Mouse (Mus musculus) layer of hippocampus, adult 8-10 months (tissue): ENCODE data around the gene Nrros. TPM values are rescaled to one million over a fixed set of nuclear protein-coding genes. Genes with fewer than 3 reads are reported as not detected.

Source experiments
- DNase-seq, 2 experiments: peaks; one replicate each; pipeline ENCODE4 v3.0.0; 2022; ENCODE audit warnings: low spot score in 2 of 2
- total RNA-seq, 4 experiments: library from RNA; stranded (reverse); gene quantifications; 2 replicates each; pipeline ENCODE4 v1.2.4; 2022

Nrros gene
- total RNA-seq, 4 experiments from 2014 or later, result 9.6 to 16.2 (median 11.9) TPM

DNA sequence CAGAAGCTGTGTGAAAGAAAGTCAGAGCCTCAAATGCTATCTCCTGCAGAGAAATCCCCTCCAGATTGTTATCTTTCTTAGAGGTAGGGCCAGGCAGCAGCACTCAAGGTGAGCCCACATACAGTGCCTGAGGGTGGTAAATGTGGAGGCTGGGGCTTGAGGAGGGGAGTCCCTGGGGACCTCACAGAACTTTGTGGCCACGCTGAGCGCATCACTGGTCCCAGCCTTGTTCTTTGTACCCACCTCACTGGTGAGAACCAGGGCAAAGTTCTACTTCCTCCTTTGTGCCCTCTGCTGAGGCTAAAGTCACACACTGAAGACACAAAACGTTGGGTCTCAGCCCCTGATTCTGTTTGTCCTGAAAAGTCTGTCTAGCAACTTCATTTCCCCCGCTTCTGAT lies 2.0 kb downstream of the Nrros start:
- no peak for DNase-seq

DNA sequence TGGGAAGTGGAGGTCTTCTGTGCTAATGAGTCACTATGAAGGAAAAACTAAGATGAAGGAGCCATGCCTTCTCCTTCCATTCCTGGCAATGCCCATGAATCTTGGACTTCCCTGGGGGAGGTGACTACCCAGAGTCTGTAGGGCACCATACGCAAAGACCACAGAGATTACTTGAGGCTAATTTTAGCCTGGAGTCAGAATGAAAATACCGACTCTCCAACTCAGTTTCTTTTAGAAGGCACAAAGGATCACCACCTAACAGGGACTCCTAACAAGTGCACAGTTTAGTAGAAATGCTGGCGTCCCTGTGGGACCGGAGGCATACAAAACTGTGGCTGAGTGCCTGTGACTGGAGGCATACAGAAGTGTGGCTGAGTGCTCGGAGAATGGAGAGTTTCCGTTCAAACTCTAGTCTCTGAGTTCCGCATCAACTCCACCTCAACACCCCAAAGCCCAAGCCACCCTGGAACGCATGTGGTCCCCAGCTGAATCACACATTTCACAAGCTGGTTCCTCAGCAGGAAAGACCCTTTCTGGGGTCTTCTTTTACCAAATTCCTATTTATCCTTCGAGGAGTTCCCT lies 4.6 kb downstream of the Nrros start:
- no peak for DNase-seq

DNA sequence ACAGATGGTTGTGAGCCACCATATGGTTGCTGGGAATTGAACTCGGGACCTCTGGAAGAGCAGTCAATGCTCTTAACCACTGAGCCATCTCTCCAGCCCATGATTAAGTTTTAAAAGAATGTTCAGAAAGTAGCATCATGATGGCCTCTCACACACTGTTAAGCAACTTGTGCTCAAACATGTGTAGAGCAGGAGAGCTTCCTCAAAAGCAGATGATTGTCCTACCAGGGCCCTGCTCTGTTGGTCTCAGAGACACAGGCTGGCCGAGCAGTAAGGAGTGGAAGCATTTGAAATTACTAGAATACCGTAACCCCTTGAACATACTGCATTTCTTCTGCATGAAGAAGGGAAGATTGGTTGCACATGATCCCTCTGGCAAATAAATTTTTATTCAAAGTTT lies 6.4 kb downstream of the Nrros start:
- DNase-seq, result no peak

DNA sequence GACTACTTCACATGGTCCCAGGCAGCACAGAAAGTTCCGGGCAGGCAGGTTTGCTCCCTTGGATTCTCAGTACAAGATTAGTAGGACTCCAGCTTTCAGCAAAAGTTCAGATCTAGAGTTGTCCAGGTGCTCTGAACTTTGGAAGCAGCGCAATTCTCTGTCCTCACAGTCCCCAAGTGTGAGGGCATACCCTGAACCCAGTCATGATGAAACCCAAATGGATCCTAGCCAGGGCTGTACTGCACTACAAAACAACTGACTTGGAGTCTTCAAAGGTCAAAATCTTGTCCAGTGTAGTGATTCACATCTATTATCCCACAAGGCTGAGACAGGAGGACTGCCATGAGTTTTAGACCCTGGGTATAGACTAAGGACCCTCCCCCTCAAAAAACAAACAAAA lies 8.0 kb downstream of the Nrros start:
- no peak for DNase-seq

DNA sequence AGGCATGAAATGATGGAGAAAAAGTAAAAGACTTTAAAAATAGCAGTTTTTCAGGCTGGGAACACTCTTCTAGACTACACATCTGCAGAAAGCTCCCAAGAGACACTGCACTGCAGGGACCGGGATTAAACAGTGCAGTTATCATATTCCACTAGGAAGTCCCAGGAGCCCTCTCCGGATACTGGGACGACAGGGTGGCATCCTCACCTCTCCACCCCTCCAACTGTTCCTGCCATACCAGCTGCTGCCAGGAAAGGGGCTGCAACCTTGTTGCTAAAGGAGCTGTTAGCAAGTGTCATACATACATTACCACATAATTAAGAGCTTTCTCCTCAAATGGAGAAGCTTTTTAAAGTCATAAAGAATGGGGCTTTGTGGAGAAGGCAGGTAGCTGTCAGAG lies 8.7 kb downstream of the Nrros start:
- no peak for DNase-seq

DNA sequence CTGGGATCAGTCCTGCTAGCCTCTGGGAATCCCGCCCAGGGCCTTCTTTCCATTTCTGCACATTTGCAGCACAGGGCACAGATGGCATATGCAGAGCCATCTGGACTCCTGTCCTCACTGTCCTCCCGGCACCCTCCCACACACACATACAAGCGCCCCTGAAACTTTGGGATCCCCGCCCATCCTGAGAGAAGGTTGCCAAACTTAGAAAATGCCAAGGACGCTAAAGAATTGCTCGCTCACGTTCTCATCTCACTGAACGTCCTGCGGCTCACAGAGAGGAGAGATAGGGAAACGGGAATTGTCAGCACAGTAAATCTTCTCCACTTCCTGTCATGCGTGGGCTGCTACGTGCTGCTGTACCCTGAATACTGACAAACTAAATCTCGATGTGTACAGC lies 11.0 kb downstream of the Nrros start:
- DNase-seq, result peak; percentile 70 to 84

DNA sequence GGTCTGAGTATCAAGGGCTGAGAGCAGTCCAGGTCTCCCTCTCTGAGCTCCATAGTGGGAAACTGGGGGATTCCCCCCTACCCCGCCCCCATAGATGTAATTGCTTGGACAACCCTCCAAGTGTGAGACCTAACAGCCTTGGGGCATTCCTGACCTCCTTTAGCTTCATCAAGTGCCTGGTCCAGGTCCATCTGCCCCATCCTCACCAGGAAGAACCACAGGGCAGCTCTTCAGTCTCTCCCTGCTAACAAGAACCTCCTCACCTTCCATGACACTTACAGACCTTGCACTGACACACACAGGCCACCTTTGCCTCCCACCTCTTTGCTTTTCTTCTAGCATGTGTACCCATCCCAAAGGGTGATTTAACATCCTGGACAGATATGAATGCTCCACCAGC lies 11.4 kb downstream of the Nrros start:
- no peak for DNase-seq

DNA sequence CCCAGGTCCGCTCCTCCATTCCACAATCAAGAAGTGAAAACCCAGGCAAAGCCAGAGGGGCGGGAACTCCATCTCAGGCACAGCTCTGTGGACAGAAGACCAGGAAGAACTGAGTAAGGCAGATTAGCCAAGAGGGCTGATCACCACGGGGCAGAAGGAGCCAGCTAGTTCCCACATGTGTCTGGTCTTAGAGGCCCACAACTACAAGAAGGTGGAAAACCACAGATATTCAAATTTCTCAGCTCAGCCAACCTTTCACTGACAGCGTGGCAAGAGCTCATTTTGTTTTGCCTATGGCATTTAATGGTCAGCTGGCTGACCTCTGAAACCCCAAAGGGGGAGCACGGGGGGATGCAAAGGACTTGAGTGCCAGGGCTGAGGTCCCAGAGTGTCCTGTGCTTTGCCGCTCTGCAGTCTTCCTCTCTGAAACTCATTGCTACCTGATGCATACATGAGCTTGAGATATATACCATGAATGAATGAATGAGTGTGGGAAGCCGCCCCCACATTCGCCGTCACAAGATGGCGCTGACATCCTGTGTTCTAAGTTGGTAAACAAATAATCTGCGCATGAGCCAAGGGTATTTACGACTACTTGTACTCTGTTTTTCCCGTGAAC lies 17.7 kb downstream of the Nrros start:
- DNase-seq, result no peak

DNA sequence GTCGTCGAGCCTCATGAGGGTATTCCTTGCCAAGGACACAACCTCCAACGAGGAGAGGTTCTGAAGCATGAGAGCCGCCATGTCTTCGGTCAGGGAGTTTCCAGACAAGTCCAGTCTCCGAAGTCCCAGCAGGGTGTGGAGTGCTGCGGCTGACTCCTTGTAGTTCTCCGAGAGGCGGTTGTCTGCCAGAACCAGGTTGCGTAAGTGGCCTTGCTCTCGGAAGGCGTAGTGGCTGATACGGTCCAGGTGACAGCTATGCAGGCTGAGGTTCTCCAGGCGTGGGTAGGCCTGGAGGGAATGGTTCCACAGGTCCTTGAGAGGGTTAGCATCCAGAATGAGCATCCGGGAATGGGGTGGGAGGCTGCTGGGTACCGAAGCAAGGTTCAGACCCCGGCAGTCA lies 20.8 kb downstream of the Nrros start:
- no peak for DNase-seq

DNA sequence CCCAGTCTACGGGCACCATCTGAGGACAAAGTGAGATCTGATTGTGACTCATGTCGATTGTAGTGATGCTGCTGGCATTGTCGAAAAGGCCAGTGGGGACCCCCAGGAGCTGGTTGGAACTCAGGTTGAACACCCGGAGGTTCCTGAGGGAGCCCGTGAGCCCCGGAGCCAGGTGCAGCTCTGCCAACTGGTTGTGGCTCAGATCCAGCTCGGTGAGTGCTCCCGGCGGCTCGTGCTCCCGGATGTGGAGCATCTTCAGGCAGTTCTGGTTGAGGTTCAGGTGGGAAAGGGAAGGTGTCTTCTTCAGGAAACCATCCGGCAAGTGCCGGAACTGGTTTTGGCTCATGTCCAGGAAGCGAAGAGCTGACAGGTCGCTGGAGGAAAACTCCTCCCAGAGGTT lies 21.6 kb downstream of the Nrros start:
- DNase-seq, result no peak

DNA sequence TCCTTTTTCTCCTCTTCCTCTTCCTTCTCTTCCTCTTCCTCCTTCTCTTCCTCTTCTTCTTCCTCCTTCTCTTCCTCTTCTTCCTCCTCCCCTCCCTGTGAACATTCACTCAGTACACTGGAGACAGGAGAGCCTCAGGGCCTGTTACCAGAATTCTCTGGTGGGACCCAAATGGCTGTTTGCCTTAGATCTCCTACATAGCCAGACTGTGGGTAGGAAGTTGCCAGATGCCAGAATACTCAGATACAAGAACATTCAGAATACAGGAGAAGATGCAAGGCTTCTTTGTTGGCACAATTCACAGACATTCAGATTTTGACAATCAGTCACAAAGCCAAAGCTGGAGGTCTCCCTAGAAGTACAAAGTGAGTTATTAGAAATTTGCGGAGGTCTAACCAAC lies 26.4 kb downstream of the Nrros start:
- DNase-seq, result peak; percentile 62 to 69

DNA sequence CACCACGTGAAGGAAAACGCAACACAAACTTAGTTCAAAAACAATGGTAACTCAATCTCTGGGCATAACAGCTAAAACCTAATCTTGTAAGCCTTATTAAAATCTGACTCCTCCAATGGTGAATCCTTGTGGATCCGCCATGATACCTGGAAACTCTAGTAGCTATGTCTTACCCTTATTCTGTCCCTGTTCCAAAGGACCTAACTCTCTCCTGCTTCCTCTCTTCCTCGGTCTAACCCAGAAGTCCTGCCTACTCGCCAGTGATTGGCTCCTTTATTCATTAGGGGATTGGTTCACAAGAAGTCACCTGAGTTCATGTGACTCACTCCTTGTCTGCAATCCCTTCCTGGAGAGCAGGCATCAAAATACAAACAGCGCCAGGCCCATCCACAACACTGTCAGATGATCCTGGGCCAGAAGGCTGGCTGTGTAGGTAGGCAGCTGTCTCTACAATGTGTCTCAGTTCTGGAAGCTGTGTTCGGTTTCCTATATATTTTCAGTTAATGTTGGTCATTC lies 29.5 kb downstream of the Nrros start:
- DNase-seq, result no peak

DNA sequence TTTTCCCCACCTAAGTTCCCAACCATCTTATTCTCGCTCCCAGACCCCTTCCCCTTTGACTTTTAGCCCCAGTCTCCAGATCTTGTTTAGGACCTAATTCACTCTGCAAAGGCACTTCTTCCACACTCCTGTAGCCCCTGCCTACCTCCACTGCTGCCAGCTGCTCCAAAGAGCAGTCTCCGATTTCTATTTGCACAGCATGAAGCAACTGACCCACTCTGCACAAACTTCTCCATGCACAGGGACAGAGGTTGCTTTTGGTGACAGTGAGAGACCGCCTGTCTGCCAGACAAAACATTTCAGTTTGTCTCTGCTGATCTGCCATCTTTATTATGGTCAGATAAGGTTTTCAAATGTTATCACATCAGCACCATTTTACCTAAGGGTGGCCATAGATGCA lies 32.2 kb downstream of the Nrros start:
- no peak for DNase-seq

DNA sequence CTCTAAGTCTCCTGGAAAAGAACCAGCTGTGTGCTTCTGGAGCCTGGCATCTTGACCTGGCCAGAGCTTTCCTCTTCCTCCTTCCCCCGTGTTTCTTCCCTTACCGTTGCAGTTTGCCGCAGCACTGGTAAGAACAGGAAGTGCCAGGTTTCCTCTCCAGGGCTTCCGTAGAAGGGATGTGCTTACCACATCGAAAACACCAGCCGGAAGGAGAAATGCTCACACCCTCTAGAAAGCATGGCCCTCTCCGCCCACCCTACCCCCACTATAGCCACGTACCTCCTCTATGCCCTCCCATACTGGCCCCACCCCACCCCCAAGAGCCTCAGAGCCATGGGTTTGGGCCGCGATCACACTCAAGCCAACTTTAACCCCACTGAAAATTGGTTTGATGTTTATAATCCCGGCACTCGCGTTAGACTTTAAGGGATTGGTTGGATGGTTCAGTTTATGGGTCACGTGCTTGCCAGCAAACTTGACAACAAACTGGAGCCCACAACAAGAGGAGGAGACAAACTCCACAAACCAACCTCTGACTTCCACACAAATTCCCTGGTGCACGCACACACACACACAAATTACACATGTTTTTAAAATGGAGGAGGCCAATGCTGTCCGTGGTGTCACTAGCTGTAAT lies 35.1 kb downstream of the Nrros start:
- no peak for DNase-seq

DNA sequence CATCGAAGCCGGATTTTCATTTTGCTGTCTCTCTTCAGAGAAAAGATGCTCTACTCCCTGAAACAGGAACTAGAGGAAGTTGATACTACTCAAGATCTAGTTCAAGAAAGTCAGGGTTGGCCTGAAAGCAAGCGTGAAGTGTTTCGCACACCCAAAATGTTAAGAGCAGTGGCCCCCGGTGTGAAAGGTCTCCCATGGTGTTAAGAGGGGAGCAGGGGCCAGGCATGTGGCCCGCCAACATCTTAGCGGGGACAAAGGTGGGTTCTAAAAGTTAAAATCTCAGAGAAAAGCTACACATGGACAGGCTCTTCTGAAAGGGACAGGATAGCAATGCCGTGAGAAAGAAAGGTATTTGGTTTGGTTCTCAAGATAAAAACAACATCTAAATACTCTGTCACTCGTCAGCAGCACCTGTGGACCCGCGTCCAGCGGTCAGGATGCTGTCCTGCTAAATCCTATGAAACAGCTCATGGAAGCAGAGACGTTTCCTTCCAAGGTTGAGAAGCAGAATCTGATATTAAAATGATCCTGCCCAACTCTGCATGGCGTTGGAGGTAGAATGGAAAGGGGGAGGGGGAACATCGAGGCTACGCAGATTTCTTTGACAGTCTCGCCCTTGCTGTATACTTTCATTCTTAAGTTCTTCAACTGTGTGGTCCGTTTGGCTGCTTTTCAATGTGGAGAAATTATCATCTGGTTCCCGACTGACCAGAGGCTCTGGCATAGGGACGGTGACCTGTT lies 35.8 kb downstream of the Nrros start:
- no peak for DNase-seq

DNA sequence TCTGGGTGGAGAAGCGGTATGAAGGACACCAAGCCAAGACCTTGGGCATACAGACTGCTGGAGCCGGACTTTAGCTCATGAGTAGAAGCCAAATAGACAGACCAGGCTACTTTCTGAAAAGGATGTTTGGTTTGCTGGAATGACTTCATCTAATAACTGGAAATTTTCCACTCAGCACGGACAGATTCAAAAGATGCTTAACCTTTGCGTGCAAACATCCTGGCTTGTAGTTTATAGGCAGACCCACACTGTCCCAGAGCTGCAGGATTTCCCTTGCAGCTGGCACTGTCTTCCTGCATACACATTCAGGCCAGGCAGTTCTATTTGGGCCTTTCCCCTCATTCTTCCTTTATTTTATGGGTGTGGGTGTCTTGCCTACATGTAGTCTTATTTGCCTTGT lies 38.3 kb downstream of the Nrros start:
- no peak for DNase-seq

DNA sequence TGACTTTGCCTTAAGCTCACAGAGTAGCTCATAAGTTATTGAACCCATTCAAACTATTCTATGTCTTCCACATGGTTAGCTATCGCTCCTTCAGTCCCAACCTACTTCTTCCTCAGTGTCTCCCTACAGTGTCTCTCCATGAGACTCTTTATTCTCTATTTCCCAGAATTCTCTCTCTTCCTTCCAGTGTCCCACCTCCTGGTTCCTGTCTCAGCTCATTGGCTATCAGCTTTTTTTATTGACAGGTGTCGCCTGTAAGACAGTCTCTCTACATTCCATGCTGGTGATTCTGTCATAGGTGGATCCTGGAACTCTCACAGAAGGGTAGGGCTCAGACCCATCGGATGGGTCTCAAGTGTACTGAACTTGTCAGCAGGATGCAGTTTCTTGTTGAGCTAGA lies 40.0 kb downstream of the Nrros start:
- no peak for DNase-seq

DNA sequence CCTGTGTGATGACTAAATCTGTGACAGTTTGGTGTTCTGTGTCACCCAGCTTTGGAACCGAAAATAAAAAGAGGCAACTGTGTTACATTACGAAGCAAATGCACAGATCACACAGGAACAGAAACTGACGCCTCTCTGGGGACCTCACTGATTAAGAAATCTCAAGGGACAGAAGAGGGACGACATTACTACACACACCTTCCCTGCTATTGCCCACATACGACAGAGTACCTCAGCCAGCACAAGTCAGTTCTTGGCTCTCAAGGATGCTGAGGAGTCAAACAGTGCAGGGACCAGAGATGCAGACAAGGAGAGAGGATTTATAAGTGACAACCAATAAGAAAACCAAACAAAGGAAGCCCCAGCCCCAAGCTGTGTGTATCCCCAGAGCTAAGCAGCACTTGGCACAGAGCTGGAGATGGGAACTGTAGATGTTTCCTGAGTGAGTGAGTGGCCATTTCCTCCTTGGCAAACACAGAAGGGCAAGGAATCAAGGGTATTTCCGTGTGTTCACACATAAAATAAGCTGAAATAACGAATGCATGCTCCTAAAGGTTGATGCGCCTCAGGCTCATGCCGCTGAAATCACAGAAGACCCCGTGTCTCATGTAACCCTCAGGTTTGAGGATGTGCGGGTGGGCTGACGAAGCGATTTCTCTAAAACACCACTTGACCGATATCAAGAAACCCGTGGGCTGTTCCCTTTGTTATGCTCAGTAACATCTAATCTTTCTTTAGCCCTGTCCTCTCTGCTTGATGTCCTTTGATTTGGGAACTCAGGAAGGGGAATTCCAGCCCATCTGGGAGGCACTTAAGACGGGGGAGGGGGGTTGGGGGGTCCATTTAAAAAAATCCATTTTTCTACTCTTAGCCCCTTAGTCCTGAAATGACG lies 40.7 kb downstream of the Nrros start:
- DNase-seq, result no peak

DNA sequence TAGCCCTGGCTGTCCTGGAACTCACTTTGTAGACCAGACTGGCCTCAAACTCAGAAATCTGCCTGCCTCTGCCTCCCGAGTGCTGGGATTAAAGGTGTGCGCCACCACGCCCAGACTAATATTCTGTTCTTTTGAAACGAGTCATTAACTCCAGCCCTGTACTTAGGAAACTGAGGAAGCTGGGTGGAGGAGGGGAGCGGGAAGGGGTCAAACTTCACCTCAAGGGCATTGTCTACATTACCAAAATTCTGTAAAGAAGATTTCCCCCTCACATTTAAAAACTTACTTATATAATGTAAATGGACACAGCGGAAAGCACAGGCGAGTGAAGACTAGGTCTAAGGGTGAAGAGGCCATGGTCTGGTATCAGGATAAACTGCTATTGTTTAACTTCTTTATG lies 41.4 kb downstream of the Nrros start:
- no peak for DNase-seq

DNA sequence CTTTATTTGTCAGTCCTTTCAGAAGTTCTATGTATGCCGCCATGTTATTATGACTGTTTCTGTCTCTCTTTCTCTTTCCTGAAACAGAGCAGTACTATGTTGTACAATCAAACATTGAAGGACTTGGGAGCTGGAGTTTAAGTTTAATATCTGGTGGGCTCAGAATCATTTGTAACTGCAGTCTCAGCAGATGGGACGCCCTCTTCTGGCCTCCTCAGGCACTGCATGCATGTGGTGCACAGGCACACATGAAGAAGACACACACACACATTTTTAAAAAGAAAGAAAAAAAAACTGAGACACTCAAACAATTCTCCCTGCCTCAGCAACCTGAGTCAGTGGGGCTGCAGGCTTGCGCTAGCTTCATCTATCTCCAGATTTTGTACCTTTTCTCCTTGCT lies 44.9 kb downstream of the Nrros start:
- no peak for DNase-seq

DNA sequence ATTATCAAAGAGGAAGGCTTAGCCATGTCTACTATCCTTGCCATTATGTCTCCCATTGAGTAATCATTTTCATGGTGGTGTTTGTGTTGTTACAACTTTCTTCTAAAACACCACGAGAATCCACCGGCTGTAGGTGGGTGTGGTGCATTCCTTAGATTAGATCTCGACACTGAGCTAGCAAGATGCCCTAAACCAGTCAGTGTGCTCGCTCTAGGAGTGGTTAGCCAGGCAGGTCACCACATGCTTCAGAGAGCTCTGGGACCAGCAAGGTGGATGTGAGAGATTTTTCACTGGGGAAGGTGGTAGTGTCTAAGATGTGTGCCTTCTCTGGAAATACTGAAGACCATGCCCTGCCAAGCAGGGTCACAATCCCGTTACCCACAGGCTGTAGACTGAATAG lies 49.2 kb downstream of the Nrros start:
- no peak for DNase-seq
